Mouse (Mus musculus) layer of hippocampus, adult 9-10 months (tissue): Measurements from ENCODE around the gene Sly.
"Not testable (repeated sequence)": the region's sequence is repeated elsewhere in the genome, so short reads cannot be mapped to it uniquely, and the experiment has no call there.

ENCODE experiments used
- DNase-seq: peaks from one replicate; pipeline ENCODE4 v3.0.0; 2022; ENCODE audit warnings: low spot score

Gene Sly

GRCm38 (mm10) chrY:57186888-57187287 is at the start of gene Sly:
Gene Sly (plus strand): TSS chrY:57187188.
- DNase-seq, result not testable (repeated sequence)
